Mouse (Mus musculus) brain, embryonic 14.5 days (tissue): ENCODE measurements at regions not wholly inside any gene's neighbourhood (a gene's known extent, or its start where the extent isn't known, plus 50 kb on each side); places are given as distances from the start of the nearest gene placed in this dataset.

Source experiments
- CTCF ChIP-seq: fragments of 200-500 bp; IDR thresholded peaks from 2 replicates; pipeline ENCODE4 v1.5.1; 2012; ENCODE audit warnings: inconsistent platforms, mild to moderate bottlenecking, moderate library complexity, borderline replicate concordance; ENCODE audit not compliant: insufficient read depth, insufficient read length; ENCODE audit errors: extremely low read depth
- POLR2A ChIP-seq: fragments of 200-500 bp; IDR thresholded peaks from 2 replicates; pipeline ENCODE4 v1.6.1; 2012; ENCODE audit warnings: mild to moderate bottlenecking, inconsistent platforms, borderline replicate concordance; ENCODE audit not compliant: poor library complexity, insufficient read depth, insufficient read length, severe bottlenecking; ENCODE audit errors: extremely low read depth

DNA sequence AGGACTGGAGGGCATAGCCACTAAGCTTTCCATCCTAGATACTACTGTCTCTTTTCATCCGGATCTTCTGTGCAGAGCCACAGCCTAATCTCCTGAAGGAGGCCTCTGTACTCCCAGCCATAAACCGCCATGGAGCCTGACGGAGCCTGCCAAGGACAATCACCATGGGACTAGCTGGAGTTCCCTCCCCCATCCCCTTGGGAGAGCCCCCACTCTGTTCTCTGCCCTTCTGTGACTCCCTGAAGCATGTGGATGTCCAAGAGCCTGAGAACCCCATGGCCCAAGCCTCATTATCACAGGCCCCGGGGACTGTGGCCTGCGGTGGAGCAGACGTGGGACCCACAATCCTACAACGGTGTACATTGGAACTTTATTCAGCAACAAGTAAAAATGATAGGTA lies 151.5 kb upstream of the Ddhd1 start:
- no peak for TF ChIP-seq CTCF
- no peak for TF ChIP-seq POLR2A
